Mouse (Mus musculus) CD8-positive naive resting alpha-beta T cell, adult 2 months (primary cell): ENCODE results near the gene Fndc3b.
"Not testable (repeated sequence)": the region's sequence is repeated elsewhere in the genome, so short reads cannot be mapped to it uniquely, and the experiment has no call there.

Experiments used
- DNase-seq, 2 experiments: peaks; one replicate each; pipeline ENCODE4 v3.0.0; 2022; ENCODE audit warnings: low read depth in 2 of 2, low spot score in 2 of 2

The Fndc3b gene

GRCm38 (mm10) chr3:27430621-27431263, 280.4 kb downstream of the Fndc3b start:
- no peak for DNase-seq

GRCm38 (mm10) chr3:27427406-27427805, 283.7 kb downstream of the Fndc3b start:
- DNase-seq = no peak

DNA sequence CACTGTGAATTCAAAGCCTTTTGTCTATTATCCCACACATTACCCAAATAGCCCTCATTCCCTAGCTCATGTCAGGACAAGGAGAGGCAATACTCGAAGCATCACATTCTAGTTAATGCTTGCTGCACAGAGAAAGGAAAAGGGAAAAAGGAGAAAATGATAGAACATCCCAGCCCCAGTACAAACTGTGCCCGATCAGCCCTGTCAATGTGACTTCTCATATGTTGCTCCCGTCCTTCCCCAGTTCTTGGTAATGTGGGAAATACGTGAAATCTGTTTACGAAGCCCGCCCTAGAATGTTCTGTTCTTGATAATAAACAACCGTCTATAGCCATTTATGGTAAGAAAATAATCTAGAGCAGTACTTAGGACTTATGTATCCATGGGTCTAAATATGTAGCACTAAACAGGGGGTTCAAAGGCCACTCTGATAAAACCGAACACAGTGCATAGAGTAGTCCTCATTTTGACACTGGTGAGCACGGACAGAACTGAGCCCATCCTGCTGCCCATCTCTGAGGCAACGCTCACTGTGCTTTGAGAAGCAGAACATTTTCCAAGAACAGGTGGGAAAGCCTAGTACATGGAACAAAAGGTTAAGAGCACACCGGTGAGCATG, 286.9 kb downstream of the Fndc3b start:
- no peak for DNase-seq

GRCm38 (mm10) chr3:27422521-27422920, 288.6 kb downstream of the Fndc3b start:
- DNase-seq = no peak

DNA sequence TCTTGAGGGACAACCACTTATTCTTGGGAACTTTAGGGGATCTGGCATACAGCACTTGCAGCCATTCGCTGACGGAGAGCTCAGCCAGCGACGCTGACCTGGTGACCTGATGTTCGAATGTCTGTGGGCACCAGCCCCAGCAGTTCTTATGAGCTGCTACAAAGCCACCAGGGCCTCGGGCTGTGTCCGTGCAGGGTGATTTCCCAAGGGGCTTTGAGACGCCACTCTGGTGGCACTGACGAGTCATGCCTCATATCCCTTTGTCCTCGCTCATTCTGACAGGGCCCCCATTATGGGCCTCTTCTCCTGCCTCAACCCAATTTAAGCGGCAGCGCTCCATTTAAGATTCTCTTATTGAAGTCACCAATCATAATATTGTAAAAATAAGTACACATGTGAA, 289.1 kb downstream of the Fndc3b start:
- no peak for DNase-seq

GRCm38 (mm10) chr3:27418602-27419001, 292.5 kb downstream of the Fndc3b start:
- DNase-seq = no peak

DNA sequence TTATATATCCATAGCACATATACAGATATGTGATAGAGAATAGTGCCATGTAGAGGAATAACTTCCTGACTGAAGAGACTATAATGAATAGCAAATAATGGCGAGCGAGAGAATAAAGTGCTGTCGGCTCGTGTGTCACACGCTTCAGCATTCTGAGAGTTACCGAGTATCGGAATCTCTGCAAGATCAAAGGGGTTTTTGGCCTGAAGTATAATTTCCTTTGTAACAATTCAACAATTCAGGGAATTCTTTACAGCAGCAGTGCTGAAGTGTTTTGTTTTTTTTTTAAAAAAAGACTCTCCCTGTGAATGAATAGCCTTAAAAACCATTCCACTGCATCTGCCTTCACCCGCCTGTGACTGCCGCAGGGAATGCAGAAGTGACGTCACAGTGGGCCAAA, 294.3 kb downstream of the Fndc3b start:
- no peak for DNase-seq

DNA sequence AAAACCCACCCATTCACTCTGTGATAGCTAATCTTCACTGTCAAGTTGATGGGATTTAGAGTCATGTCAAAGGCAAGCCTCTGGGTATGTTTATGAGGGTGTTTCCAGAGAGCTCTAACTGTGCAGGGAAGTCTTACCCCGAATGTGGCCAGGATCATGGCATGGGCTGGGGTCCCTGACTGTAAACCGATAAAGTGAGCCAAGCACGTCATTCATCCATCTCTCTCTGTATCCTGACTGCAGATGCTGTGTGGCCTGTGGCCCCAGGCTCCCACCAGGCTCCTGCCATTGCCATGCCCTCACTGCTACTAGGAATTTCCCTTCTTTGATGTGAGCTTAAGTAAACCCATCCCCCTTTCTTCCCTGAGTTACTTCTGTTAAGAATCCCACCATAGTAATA, 297.5 kb downstream of the Fndc3b start:
- no peak for DNase-seq

DNA sequence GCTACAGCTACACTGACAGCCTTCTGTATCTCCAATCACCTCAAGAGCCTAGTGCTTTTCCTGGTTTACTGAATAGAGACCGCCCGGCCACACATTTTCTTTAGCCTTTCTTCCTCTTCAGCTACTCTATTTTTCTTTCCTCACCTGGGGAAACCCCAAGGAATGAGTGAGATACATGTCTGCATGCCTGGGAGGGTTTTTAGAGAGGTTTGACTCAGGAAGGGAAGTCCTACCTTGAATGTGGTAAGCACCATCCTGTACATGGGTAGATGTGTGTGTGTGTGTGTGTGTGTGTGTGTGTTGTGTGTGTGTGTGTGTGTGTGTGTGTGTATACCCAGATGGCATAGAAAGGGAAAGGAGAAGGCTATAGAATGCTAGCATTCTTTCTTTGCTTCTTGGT, 299.8 kb downstream of the Fndc3b start:
- no peak for DNase-seq

DNA sequence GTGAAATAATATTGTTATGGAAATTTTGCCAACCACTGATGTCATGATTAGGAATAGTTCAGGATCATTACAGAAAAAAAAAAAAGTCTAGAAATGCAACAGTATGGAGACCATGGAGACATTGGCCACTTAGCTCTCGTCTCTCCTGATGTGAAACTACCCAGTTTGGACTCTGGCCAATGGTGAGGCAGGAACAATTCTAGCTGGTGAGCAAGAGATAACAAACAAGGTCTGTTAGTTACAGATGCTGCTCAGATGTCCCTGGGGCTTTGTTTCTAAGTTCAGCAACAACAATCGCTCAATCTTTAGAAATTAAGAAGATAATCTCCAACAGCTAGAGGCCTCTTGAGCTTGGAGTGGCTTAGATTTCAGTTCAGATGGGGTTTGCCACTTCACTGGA, 302.5 kb downstream of the Fndc3b start:
- DNase-seq = no peak

DNA sequence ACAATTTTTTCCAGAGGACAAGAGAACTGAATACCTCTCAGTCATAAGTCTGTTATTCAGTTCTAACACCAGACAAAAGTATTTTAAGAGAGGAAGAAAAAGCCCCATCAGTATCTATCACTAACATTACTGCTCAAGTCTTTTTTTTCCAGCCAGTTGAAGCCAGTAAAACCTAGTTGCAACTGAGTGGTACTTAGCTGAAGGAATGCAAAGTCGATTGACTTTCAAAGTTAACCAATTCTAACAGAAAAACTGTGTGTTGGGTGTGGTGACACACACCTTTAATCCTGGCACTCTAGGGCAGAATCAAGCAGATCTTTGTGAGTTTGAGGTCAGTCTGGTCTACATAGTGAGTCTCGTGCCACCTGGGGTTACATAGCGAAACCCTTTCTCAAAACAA, 304.7 kb downstream of the Fndc3b start:
- DNase-seq = no peak

- not testable (repeated sequence) for DNase-seq
These were observed 310.1 kb downstream of the Fndc3b start for GRCm38 (mm10) chr3:27400996-27401395.

- no peak for DNase-seq
These were observed 321.2 kb downstream of the Fndc3b start for GRCm38 (mm10) chr3:27389923-27390322.

DNA sequence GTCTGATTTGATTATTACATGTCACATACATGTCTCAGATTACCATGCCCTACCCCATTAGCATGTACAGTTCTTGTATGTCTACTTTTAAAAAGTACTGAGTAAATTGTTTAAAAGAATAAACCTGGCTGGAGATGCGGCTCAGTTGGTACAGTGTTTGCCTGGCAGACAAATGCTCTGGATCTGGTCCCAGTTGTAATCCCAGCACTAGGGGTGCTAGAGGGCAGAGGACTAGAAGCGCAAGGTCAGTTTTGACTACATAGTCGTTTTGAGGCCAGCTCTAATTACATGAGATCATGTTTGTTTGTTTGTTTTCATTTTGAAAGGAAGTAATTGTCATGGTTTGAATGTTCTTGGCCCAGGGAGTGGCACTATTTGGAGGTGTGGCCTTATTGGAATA, 326.3 kb downstream of the Fndc3b start:
- DNase-seq = no peak

DNA sequence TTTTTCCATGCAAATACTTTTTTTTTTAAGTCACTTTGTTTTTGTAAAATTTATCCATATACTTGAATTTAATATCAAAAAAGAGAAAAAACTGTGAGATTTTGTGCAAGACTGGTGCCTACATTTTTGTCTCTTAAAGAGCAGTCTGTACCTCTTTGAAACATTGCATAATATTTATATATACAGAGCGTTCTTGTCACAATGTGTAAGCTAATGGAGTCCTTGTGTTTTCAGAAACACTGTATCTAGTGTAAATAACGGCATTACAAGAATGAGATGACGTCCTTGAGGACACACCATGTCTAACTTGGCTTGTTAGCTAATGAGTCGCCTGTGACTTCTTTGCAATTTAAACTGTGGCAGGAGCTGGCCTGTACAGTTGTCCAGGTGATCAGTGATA, 333.2 kb downstream of the Fndc3b start:
- DNase-seq = no peak

GRCm38 (mm10) chr3:27374396-27374795, 336.7 kb downstream of the Fndc3b start:
- no peak for DNase-seq

GRCm38 (mm10) chr3:27371725-27372650, 339.1 kb downstream of the Fndc3b start:
- DNase-seq = no peak

- no peak for DNase-seq
These were observed 339.9 kb downstream of the Fndc3b start, which contains the start of gene Ghsr for GRCm38 (mm10) chr3:27371276-27371621. Gene Ghsr, plus strand, starts transcription at chr3:27371351.

GRCm38 (mm10) chr3:27370582-27371275, 340.4 kb downstream of the Fndc3b start:
- no peak for DNase-seq

DNA sequence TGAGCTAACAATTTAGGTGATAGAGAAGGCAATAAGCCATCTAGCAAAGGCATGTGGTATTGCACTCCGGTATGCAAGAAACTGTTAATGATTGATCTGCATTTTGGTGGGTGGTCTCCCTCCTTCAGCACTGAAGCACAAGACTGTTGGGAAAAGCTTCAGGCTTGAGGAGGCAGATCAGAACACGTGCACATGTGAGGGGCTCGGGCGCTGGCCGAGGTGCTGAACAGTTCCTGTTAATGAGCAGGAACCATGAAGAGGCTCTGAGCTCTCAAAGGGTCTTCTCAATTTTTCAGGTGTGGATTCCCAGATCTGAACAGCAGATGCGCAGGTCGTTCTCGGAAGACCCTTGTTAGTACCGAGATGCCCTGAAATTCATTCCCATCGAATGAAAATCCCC, 341.0 kb downstream of the Fndc3b start:
- DNase-seq = no peak
